Mouse (Mus musculus): Measurements from ENCODE around the gene Gprin1.
A peak's percentile ranks its signal among the peaks of the same experiment; 100 is the strongest.
"Not testable (repeated sequence)": the region's sequence is repeated elsewhere in the genome, so short reads cannot be mapped to it uniquely, and the experiment has no call there.

Gene Gprin1

GRCm38 (mm10) chr13:54749864-54750411, at the start of gene Gprin1:
Gprin1 (minus strand) TSS chr13:54749874.
- no peak for DNase-seq (ENCODE audit: low spot score)

- no peak for DNase-seq (ENCODE audit: low spot score)
Measured at GRCm38 (mm10) chr13:54798740-54799139, 49.1 kb upstream of the Gprin1 start.

- no peak for DNase-seq (ENCODE audit: low spot score)
Measured at GRCm38 (mm10) chr13:54797861-54798643, 48.4 kb upstream of the Gprin1 start.

DNA sequence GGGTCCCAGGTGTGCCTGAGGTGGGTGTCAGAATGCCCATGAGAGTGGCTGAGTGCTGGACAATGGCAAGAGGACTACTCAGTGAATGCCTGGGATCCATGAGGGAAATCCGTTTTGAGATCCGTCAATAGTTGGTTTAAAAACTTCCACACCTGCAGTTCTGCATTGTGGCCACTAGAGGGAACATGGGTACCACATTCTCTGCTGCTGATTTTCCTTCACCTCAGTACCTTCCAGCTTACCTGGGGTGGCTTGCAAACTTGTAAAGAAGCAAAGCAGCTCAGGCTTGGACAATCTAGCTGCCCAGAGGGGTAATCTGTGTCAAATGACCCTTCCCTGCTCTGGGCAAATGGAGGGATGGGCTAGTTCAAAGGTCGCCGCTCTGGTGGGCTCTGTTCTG, 47.7 kb upstream of the Gprin1 start:
- peak; percentile 37 for DNase-seq (ENCODE audit: low spot score)

GRCm38 (mm10) chr13:54794843-54795242, 45.2 kb upstream of the Gprin1 start:
- DNase-seq (ENCODE audit: low spot score) = no peak

DNA sequence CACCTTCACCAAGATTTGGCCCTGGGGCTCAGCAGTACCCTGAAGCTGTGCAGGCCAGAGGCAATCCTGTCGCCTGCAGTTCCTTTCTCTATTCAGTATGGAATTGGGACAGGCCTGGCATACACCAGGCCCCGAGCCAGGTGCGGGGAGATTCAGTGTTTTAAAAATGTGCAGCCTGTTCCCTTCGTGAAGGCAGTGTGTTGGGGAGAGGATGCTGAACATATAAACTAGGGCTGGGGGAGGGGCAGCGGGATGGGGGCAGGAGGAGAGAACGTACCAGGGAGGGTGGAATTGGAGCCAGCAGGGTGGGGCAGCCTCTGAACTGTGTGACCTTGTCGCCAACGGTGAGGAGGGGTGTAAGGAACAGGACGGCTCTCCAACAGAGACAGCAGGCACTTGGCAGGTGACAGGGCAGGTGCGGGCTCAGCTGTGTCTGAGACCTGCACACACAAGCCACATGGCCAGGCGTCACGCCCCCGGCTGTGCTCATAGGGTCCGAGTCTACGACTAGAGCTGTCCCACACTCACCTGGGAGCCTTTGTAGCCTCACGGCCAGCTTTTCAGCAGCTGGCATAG, 44.4 kb upstream of the Gprin1 start:
- DNase-seq (ENCODE audit: low spot score) = no peak

DNA sequence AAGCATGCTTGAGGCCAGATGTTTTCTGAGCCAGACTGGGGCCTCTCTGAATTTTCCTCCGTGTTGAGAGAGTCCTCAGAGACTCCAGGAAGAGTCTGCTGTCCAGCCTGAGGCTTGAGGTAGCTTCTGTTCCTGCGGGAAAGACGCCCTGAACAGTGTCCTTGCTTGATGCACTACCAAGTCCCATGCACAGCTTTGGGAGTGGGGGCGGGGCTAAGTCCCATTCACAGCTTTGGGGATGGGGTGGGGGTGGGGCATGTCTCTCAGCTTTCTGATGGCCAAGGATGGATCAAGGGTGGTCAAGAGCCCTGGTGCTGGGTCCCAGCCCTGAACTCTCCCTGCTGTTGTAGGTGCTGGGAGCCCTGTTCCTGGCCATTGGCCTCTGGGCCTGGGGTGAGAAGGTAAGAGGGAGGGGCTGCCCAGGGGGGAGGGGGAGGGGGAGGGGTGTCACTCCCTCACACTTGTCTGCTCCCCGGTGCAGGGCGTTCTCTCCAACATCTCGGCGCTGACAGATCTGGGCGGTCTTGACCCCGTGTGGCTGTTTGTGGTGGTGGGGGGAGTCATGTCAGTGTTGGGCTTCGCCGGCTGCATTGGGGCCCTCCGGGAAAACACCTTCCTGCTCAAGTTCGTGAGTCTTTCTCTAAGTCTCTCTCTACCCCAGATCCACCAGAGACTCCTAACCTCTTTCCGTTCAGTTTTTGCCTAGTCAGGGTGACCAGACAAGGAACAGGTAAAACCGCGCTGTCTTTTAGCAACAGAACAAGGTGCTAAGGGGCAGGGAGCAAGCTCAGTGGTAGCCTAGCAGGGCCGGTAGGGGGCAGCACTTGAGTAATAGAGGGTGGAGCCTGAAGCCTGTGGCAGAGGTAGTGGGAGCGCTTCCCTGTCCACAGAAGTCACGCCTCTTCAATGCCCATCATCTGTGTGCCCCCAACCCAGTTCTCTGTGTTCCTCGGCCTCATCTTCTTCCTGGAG, 42.9 kb upstream of the Gprin1 start:
- no peak for DNase-seq (ENCODE audit: low spot score)

DNA sequence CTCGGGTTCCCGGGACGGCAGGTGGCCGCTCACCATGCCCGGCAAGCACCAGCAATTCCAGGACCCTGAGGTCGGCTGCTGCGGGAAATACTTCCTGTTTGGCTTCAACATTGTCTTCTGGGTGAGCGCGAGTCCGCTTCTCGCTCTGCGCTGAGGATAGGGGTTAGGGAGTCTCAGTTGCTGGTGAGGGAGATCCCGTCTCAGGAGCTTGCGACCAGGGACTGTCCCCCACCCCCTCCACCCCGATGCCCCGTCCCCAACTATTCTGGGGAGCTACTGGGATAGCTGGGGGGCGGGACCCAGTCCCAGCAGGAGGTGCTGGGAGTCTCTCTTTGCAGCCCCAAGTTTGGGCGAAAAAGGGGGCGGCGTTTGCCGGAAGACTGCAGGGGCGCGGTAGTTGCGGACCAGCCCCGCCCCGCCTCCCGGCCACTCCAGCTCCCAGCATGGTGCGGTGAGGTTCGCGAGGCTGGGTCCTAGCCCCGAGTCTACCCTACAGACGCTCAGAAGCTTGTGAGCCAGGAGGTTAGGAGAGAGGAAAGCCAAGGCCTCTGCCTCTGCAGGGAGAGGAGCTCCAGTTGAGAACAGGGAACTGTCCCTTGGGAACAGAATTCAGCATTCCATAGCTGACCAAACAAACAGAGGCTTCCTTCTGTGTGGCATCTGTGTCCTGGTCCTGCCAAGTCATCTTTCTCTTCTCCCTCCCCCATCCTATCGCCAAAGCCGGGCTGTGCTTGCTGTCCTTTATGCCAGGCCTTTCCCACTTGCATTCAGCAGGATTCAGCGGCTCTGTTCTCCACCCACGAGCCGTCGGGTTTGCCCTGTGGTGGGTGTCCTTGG, 40.1 kb upstream of the Gprin1 start:
- peak; percentile 34 for DNase-seq (ENCODE audit: low spot score)

DNA sequence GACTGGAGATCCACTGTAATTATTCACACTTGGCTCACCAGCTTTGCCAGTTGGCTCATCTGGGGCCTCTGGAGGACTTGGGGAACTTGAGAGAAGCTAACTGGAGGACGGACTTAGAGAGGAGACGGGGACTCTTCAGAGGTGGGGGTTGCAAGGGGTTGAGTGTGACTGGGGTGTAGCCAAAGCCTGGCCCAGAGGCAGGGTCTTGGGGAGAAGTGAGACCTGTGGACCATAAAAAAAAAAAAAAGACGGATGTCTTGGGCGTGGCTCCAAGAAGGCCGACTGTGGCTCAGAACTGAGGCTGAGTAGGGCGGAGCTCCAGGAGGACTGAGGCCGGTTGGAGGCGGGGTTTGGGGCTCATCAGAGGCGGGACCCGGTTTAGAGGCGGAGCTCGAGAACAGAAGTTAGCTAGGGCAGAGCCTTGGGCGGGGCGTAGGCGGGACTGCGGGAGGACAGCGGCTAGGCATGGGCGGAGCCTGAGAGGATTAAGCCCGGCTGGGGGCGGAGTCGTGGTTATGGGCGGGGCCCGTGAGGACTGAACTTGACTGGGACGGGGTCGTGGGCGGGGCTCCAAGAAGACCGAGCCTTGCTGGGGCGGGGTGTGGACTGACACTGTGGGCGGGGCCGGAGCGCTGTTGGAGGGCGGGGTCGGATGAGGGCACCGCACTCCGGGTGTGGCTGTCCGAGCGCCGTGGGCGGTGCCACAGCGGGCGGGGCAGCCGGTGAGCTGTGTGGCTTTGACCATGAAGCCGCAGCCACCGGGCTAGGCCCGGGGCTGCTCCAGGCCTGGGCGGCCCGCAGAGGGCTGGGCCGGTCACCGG, 39.3 kb upstream of the Gprin1 start, which contains the start of gene Tspan17:
Tspan17 (plus strand) TSS at position 638 of the 821 bp plus-strand sequence.
- DNase-seq (ENCODE audit: low spot score) = peak; percentile 97

DNA sequence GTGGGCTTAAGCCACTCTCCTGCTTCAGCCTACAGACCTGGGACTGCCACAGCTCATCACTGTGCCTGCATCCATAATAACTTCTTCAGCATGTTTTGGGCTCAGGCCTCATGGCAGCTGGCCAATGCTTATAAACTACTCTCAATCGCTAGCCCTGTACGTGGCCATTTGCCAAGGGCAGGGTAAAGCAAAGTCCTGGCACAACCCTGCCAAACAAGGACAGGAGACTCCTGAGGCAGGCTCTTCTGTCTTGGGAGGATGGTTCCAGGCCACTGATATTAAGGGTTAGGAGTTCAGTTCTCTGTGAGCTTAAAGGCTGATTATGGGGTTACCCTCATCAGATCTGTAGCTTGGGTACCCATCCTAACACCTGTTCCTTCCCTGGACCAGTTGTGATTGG, 37.9 kb upstream of the Gprin1 start:
- not testable (repeated sequence) for DNase-seq (ENCODE audit: low spot score)

DNA sequence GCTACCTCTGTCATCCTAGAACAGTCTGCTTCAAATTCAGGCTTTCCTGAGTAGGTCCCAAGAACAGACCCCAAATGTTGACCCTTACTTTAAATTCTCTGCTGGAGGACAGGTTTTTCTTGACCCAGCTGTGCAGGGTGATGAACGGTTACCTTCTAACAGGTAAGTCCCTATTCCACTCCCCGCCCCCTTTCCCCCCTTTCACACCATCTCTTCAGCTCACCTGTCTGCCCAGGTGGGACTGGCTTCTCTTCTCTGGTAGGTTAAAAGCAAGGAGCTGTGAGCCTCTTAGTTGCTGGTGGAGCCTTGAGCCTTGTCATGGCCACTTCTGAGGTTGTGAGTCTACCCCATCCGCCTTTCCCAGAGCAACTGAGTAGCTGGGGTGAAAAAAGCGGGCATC, 34.0 kb upstream of the Gprin1 start, which contains the start of gene Eif4e1b:
Eif4e1b (plus strand) TSS at position 301 of the 400 bp plus-strand sequence.
- no peak for DNase-seq (ENCODE audit: low spot score)

DNA sequence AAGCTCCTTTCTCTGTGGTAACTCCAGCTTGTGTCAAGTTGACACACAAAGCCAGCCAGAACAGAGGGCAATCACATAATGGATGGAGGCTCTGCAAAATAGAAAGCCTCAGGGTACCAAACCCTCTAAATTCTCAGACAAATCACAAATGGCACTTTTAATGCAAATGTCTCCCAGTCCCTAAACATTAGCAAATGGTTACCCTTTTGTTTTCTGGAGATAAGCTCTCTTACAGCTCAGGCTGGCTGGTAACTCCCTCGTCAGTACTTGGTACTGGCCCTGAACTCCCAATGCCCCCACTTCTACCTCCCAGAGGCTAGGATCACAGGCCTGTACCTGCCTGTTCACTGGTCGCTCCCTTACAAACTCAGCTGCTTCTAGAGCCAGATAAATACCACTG, 33.6 kb upstream of the Gprin1 start:
- no peak for DNase-seq (ENCODE audit: low spot score)

DNA sequence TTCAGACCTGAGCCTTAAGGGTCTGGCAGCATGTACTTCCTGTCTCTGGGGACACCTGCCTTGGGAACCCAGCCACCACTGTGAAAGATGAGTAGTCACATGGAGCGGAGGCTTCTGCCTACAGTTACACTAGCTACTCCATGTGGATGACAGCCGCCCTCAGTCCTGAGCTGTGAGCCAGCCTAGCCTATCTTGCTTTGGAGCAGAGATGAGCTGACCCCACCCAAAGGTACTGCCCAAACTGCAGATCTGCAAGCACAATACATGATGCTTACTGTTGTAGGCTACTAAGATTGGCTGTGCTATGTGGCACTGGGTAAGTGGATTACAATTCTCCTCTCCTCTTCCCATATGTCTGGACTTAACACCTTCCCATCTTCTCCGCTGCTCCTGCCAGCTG, 31.4 kb upstream of the Gprin1 start:
- no peak for DNase-seq (ENCODE audit: low spot score)

GRCm38 (mm10) chr13:54780592-54780991, 30.9 kb upstream of the Gprin1 start:
- DNase-seq (ENCODE audit: low spot score) = no peak

GRCm38 (mm10) chr13:54767012-54767411, 17.3 kb upstream of the Gprin1 start:
- no peak for DNase-seq (ENCODE audit: low spot score)

GRCm38 (mm10) chr13:54766192-54766768, 16.6 kb upstream of the Gprin1 start, which contains the start of gene Sncb:
Sncb (minus strand) TSS chr13:54766595.
- DNase-seq (ENCODE audit: low spot score) = no peak

GRCm38 (mm10) chr13:54765281-54766191, 15.9 kb upstream of the Gprin1 start:
- DNase-seq (ENCODE audit: low spot score) = no peak

DNA sequence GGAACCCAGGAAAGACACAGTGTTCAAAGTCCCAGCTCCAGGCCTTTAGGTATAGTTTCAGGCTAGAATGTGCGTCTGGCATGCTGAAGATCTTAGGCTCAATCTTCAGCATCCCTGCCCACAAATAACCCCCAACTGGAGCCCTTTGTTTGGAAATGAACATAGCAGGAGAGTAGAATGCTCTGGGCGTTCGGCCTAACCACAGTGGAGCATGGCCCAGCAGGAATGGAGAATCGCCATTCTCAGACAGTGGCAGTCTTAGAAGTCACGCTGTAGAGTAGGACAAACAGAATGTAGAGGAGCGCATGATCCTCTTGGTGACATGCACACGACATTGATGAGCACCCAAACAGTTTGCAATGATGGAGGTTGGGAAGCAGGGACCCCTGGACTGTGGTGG, 11.2 kb upstream of the Gprin1 start:
- no peak for DNase-seq (ENCODE audit: low spot score)

All from lung, postnatal 25 days (tissue).